Mouse (Mus musculus): Measurements from ENCODE around the gene Tmem59.

- TF ChIP-seq POLR2A (IDR thresholded peaks at IDR 0.05; ENCODE audit: extremely low read depth, insufficient read depth, low read length) (no peak), CTCF (IDR thresholded peaks at IDR 0.05; ENCODE audit: low read depth, low read length) (no peak)
Observed at GRCm38 (mm10) chr4:107152571-107152970, 25.6 kb upstream of the Tmem59 start.
